Mouse (Mus musculus): ENCODE measurements around the gene Fam198a. TPM values are rescaled to one million over a fixed set of nuclear protein-coding genes. Genes with fewer than 3 reads are reported as not detected.

Fam198a gene
- polyA plus RNA-seq, 1 experiment from 2014 or later: 2.4 TPM

GRCm38 (mm10) chr9:121928498-121928897, 22.3 kb upstream of the Fam198a start:
- no peak for ATAC-seq (ENCODE audit: insufficient number of reproducible peaks, insufficient read depth, low FRiP score, low TSS enrichment, low read depth)
- 20% methylated on average over 2 of the region's 2 CpGs for WGBS
- H3K27ac ChIP-seq: no peak overlapping the region

GRCm38 (mm10) chr9:121934856-121935255, 15.9 kb upstream of the Fam198a start:
- ATAC-seq (ENCODE audit: insufficient number of reproducible peaks, insufficient read depth, low FRiP score, low TSS enrichment, low read depth): no peak
- H3K4me3 ChIP-seq: no peak overlapping the region
- no peak overlapping the region for H3K4me2 ChIP-seq
- H3K9ac ChIP-seq: no peak overlapping the region
- no peaks in the 10 kb centered on the region for H3K9me3 ChIP-seq
- H3K27me3 ChIP-seq: no peaks in the 10 kb centered on the region
- H3K27ac ChIP-seq: no peak overlapping the region
- H3K36me3 ChIP-seq: peaks cover 2% of the 10 kb centered on the region; the same call in 1 of the 2 replicates
- H3K4me1 ChIP-seq: no peaks in the 10 kb centered on the region
- 83% methylated on average over 4 of the region's 4 CpGs for WGBS

More at GRCm38 (mm10) chr9:121928498-121928897, 22.3 kb upstream of the Fam198a start:
- Histone ChIP-seq H3K4me3 (no peak overlapping the region), H3K4me1 (peaks cover 9% of the 10 kb centered on the region; the same call in 1 of the 2 replicates), H3K4me2 (no peak overlapping the region), H3K9ac (no peak overlapping the region), H3K9me3 (no peaks in the 10 kb centered on the region), H3K36me3 (no peaks in the 10 kb centered on the region), H3K27me3 (no peaks in the 10 kb centered on the region)

GRCm38 (mm10) chr9:121936952-121937351, 13.8 kb upstream of the Fam198a start:
- no peak overlapping the region for H3K4me3 ChIP-seq
- no peaks in the 10 kb centered on the region for H3K27me3 ChIP-seq
- no peaks in the 10 kb centered on the region for H3K4me1 ChIP-seq
- no peak for ATAC-seq (ENCODE audit: insufficient number of reproducible peaks, insufficient read depth, low FRiP score, low TSS enrichment, low read depth)
- no peaks in the 10 kb centered on the region for H3K9me3 ChIP-seq
- no peak overlapping the region for H3K9ac ChIP-seq
- H3K36me3 ChIP-seq: peaks cover 4% of the 10 kb centered on the region
- H3K27ac ChIP-seq: no peak overlapping the region
- WGBS: 70% methylated on average over 1 of the region's 1 CpGs
- H3K4me2 ChIP-seq: peak overlapping the region; percentile 55; the same call in 1 of the 2 replicates

DNA sequence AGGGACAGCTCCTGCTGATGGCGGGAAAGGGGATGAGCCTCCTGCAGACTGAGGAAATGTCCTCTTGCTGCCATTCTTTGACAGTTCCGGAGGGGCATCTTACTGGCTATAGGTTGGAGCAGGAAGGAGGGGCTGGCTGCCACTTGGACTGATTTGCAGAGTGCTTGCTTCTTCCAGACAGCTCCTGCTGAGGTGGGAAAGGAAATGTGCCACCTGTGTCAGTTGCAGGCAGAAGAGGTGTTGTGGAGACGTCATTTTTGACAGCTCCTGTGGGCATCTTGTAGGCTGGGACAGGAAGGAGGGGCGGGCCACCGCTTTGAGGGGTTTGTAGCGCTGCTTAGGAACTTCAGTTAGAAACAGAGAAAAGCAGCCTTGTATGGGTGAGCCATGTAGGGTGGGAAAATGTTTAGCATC, 13.3 kb upstream of the Fam198a start:
- Histone ChIP-seq H3K4me1 (no peaks in the 10 kb centered on the region), H3K27me3 (no peaks in the 10 kb centered on the region), H3K4me2 (peak overlapping the region; percentile 55), H3K4me3 (peak overlapping the region; percentile 48), H3K36me3 (peaks cover 4% of the 10 kb centered on the region), H3K27ac (0 out of 2 replicates have a peak overlapping the region, but pooled peaks have one; percentile 45), H3K9me3 (no peaks in the 10 kb centered on the region), H3K9ac (peak overlapping the region; percentile 53; the same call in 1 of the 2 replicates)
- ATAC-seq (ENCODE audit: insufficient number of reproducible peaks, insufficient read depth, low FRiP score, low TSS enrichment, low read depth): no peak
- WGBS: 54% methylated on average over 6 of the region's 6 CpGs

DNA sequence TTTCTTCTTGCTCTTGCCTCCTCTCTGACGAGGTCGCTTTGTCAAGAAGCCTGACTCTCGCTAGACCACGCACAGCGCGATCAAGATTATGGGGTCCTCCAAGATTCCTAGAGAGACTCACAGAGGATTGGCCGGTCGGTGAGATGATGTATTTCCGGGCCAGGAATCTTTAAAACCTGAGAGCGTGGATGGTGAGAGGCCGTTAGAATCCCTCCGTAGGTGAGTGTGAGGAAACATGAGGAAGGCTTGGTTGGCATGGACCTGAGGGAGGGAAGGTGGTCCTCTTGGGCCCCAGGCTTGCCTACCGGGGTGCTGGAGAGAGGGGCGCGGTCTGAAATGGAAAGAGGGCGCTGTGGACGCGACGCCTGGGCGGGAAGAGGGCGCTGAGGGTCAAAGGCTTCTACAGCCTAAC, 12.8 kb upstream of the Fam198a start:
- H3K4me2 ChIP-seq: peak overlapping the region; percentile 55
- no peaks in the 10 kb centered on the region for H3K4me1 ChIP-seq
- no peaks in the 10 kb centered on the region for H3K9me3 ChIP-seq
- H3K27me3 ChIP-seq: no peaks in the 10 kb centered on the region
- WGBS: 57% methylated on average over 21 of the region's 21 CpGs
- no peak for ATAC-seq (ENCODE audit: insufficient number of reproducible peaks, insufficient read depth, low FRiP score, low TSS enrichment, low read depth)
- 0 out of 2 replicates have a peak overlapping the region, but pooled peaks have one; percentile 45 for H3K27ac ChIP-seq
- H3K36me3 ChIP-seq: peaks cover 4% of the 10 kb centered on the region
- peak overlapping the region; percentile 48 for H3K4me3 ChIP-seq
- H3K9ac ChIP-seq: peak overlapping the region; percentile 68

DNA sequence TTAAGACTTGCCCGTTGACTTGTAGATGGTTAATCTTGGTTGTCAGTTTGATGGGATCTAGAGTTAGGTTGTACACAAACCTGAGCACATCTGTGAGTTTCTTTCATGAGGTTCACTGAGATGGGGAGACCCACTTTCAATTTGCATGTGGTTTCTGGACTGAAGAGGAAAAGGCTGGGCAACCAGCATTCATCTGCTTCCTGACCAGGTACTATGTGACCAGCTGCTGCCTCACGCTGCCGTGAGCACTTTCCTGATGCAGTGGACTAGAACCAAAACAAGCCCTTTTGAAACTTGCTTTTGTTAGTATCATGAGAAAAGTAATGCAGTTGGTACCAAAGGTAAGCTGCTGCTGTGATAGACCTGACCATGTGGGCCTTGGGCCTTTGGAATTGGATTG, 7.8 kb upstream of the Fam198a start:
- Histone ChIP-seq H3K36me3 (peaks cover 4% of the 10 kb centered on the region), H3K27ac (no peak overlapping the region), H3K9ac (no peak overlapping the region), H3K9me3 (no peaks in the 10 kb centered on the region), H3K27me3 (no peaks in the 10 kb centered on the region), H3K4me1 (no peaks in the 10 kb centered on the region), H3K4me2 (no peak overlapping the region), H3K4me3 (no peak overlapping the region)
- no peak for ATAC-seq (ENCODE audit: insufficient number of reproducible peaks, insufficient read depth, low FRiP score, low TSS enrichment, low read depth)
- WGBS: 90% methylated on average over 3 of the region's 3 CpGs

GRCm38 (mm10) chr9:121943628-121944027, 7.2 kb upstream of the Fam198a start:
- ATAC-seq (ENCODE audit: insufficient number of reproducible peaks, insufficient read depth, low FRiP score, low TSS enrichment, low read depth): no peak

GRCm38 (mm10) chr9:121947784-121948183, 3.0 kb upstream of the Fam198a start:
- Histone ChIP-seq H3K27ac (no peak overlapping the region), H3K4me1 (peaks cover 29% of the 10 kb centered on the region), H3K27me3 (no peaks in the 10 kb centered on the region), H3K4me2 (no peak overlapping the region), H3K36me3 (no peaks in the 10 kb centered on the region), H3K9me3 (no peaks in the 10 kb centered on the region), H3K4me3 (no peak overlapping the region), H3K9ac (no peak overlapping the region)
- WGBS: 7% methylated on average over 4 of the region's 4 CpGs
- no peak for ATAC-seq (ENCODE audit: insufficient number of reproducible peaks, insufficient read depth, low FRiP score, low TSS enrichment, low read depth)

More at GRCm38 (mm10) chr9:121943628-121944027, 7.2 kb upstream of the Fam198a start:
- H3K4me1 ChIP-seq: no peaks in the 10 kb centered on the region
- 71% methylated on average over 3 of the region's 3 CpGs for WGBS
- H3K9me3 ChIP-seq: no peaks in the 10 kb centered on the region
- H3K4me2 ChIP-seq: no peak overlapping the region
- H3K36me3 ChIP-seq: peaks cover 4% of the 10 kb centered on the region
- H3K27me3 ChIP-seq: no peaks in the 10 kb centered on the region
- H3K4me3 ChIP-seq: no peak overlapping the region
- no peak overlapping the region for H3K9ac ChIP-seq
- H3K27ac ChIP-seq: no peak overlapping the region

DNA sequence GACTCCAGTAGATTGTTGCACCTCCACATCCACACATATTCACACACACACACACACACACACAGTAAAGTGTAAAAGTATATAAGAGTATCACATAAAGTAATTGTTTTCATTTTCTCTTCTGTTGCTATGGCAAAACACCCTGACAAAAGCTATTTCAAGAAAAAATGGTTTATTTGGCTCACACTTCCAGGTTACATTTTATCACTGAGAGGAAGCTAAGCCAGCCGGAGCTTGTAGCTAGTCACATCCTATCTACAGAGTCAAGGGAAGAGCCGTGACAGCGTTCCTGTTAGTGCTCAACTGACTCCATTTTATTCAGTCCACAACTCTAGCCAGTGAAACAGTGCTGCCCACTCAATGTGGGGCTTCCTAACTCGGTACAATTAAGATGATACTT, 2.4 kb upstream of the Fam198a start:
- Histone ChIP-seq H3K4me3 (no peak overlapping the region), H3K4me1 (peaks cover 29% of the 10 kb centered on the region), H3K27me3 (no peaks in the 10 kb centered on the region), H3K4me2 (no peak overlapping the region), H3K9me3 (no peaks in the 10 kb centered on the region), H3K9ac (no peak overlapping the region), H3K36me3 (no peaks in the 10 kb centered on the region), H3K27ac (no peak overlapping the region)
- WGBS: 66% methylated on average over 4 of the region's 4 CpGs
- no peak for ATAC-seq (ENCODE audit: insufficient number of reproducible peaks, insufficient read depth, low FRiP score, low TSS enrichment, low read depth)

GRCm38 (mm10) chr9:121951114-121951423, 281 bp downstream of the Fam198a start:
- no peaks in the 10 kb centered on the region for H3K27me3 ChIP-seq
- H3K4me1 ChIP-seq: peaks cover 42% of the 10 kb centered on the region
- H3K9ac ChIP-seq: peak overlapping the region; percentile 61
- peak overlapping the region; percentile 60 for H3K4me2 ChIP-seq
- H3K9me3 ChIP-seq: no peaks in the 10 kb centered on the region
- H3K27ac ChIP-seq: peak overlapping the region; percentile 88
- no peaks in the 10 kb centered on the region for H3K36me3 ChIP-seq
- WGBS: 34% methylated on average over 4 of the region's 4 CpGs
- ATAC-seq (ENCODE audit: insufficient number of reproducible peaks, insufficient read depth, low FRiP score, low TSS enrichment, low read depth): peak; percentile 62
- peak overlapping the region; percentile 36 for H3K4me3 ChIP-seq

- Histone ChIP-seq H3K27me3 (no peaks in the 10 kb centered on the region), H3K4me2 (no peak overlapping the region), H3K36me3 (no peaks in the 10 kb centered on the region), H3K9ac (no peak overlapping the region), H3K4me3 (no peak overlapping the region), H3K27ac (no peak overlapping the region), H3K9me3 (no peaks in the 10 kb centered on the region), H3K4me1 (peaks cover 42% of the 10 kb centered on the region)
- no peak for ATAC-seq (ENCODE audit: insufficient number of reproducible peaks, insufficient read depth, low FRiP score, low TSS enrichment, low read depth)
- 84% methylated on average over 6 of the region's 6 CpGs for WGBS
Observed at GRCm38 (mm10) chr9:121952596-121952995, 1.8 kb downstream of the Fam198a start.

- H3K4me3 ChIP-seq: no peak overlapping the region
- H3K4me2 ChIP-seq: no peak overlapping the region
- peaks cover 20% of the 10 kb centered on the region for H3K4me1 ChIP-seq
- no peak for ATAC-seq (ENCODE audit: insufficient number of reproducible peaks, insufficient read depth, low FRiP score, low TSS enrichment, low read depth)
- no peaks in the 10 kb centered on the region for H3K9me3 ChIP-seq
- no peaks in the 10 kb centered on the region for H3K36me3 ChIP-seq
- H3K27ac ChIP-seq: peak overlapping the region; percentile 78
- H3K27me3 ChIP-seq: no peaks in the 10 kb centered on the region
- peak overlapping the region; percentile 32; the same call in 1 of the 2 replicates for H3K9ac ChIP-seq
- WGBS: 17% methylated on average over 7 of the region's 7 CpGs
Observed at GRCm38 (mm10) chr9:121959966-121960635, 9.3 kb downstream of the Fam198a start.

All from embryonic facial prominence, embryonic 13.5 days (tissue).